Mouse (Mus musculus) limb, embryonic 10.5 days (tissue): ENCODE measurements around the gene Emid1. TPM values are rescaled to one million over a fixed set of nuclear protein-coding genes. Genes with fewer than 3 reads are reported as not detected.

Experiments
- DNase-seq: peaks from one replicate; pipeline ENCODE4 v3.0.0-alpha.2; 2017; ENCODE audit warnings: low spot score
- H3K27ac ChIP-seq: fragments of 300-500 bp; sonication (generic); 2 replicates; pipeline ENCODE4 v1.5.1; 2016; ENCODE audit warnings: mild to moderate bottlenecking
- H3K27me3 ChIP-seq: fragments of 300-500 bp; sonication (generic); 2 replicates; pipeline ENCODE4 v1.6.1; 2016; ENCODE audit warnings: low read depth, mild to moderate bottlenecking; ENCODE audit not compliant: poor library complexity, severe bottlenecking
- H3K36me3 ChIP-seq: fragments of 300-500 bp; sonication (generic); 2 replicates; pipeline ENCODE4 v1.6.1; 2016; ENCODE audit warnings: mild to moderate bottlenecking, moderate library complexity
- H3K4me1 ChIP-seq: fragments of 300-500 bp; sonication (generic); 2 replicates; pipeline ENCODE4 v1.6.1; 2016
- H3K4me3 ChIP-seq: fragments of 300-500 bp; sonication (generic); 2 replicates; pipeline ENCODE4 v1.5.1; 2016; ENCODE audit warnings: mild to moderate bottlenecking, moderate library complexity
- H3K9me3 ChIP-seq: fragments of 300-500 bp; sonication (generic); replicated peaks from 2 replicates; pipeline ENCODE4 v1.6.1; 2016; ENCODE audit warnings: mild to moderate bottlenecking
- whole genome bisulfite sequencing: fragments of 180-500 bp; shearing (Covaris S2); methylation state at CpG from one replicate; pipeline ENCODE4 v1.1.7; 2016; 5-methylcytosine and 5-hydroxymethylcytosine counted together
- polyA plus RNA-seq: library from polyadenylated mRNA; unstranded; fragments of >200 nt; fragmentation: Nextera tagmentation; extraction: Ambion mirVana; gene quantifications from 2 replicates; pipeline ENCODE4 v1.2.1, GENCODE M21; 2016

Emid1 gene
- polyA plus RNA-seq, 1 experiment from 2014 or later: 12.3 TPM

DNA sequence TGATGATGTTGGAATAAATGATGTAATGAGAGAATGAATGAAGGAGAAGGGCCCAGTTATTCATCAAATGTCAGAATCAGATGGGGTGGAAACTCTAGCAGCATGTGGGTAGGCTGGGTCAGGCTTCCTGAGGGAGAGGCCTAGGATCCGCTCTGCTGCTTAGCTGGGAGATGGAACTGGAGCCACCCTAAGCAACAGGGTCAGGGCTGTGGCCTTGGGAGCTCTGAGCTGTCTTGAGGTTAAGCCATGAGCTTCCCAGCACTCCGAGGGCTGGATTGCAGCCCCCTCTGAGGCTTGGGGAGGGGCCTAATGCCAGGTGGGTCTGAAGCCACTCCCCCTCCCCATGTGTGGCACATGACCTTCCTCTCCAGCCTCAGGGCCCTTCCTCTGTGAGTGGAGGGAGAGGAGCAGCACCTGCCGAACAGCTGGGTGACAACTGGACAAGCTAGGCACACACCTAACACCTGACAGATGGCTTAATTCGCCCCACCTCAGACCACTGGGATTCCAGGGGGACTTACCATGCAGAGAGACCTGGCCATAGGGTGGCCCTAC is 21.9 kb downstream of the Emid1 start:
- Histone ChIP-seq H3K27me3 (no peaks in the 10 kb centered on the region), H3K27ac (no peak overlapping the region)
- WGBS: 65% methylated on average over 4 of the region's 4 CpGs

DNA sequence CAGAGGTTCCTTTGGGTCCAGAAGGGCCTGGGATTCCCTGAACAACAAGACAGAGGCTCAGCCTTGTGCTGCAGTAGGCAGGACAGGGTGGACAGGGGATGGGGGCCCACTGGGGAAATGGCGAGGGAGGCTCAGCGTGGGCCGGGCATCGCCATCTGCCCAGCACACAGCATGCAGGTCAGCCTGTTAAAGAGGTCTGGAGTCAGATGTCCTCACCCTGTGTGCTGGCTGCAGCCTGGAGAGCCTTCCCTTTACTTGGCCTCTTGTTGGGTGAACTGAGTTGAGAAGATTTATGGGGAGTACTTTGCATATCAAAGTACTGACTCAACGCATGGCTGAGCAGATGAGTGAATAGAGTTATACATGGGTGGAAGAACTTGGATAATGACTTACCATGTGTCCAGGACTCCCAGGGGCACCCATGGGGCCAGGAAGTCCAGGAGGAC is 23.0 kb downstream of the Emid1 start:
- no peak overlapping the region for H3K4me3 ChIP-seq
- WGBS: 26% methylated on average over 5 of the region's 5 CpGs
- no peaks in the 10 kb centered on the region for H3K9me3 ChIP-seq
- H3K27ac ChIP-seq: 0 out of 2 replicates have a peak overlapping the region, but pooled peaks have one; percentile 26
- no peaks in the 10 kb centered on the region for H3K27me3 ChIP-seq
- peaks cover 19% of the 10 kb centered on the region for H3K4me1 ChIP-seq
- DNase-seq: no peak
- no peaks in the 10 kb centered on the region for H3K36me3 ChIP-seq

More for the DNA sequence above, 21.9 kb downstream of the Emid1 start:
- Histone ChIP-seq H3K4me1 (peaks cover 20% of the 10 kb centered on the region), H3K36me3 (no peaks in the 10 kb centered on the region), H3K4me3 (no peak overlapping the region), H3K9me3 (no peaks in the 10 kb centered on the region)
- DNase-seq: no peak

- Histone ChIP-seq H3K27ac (no peak overlapping the region), H3K36me3 (no peaks in the 10 kb centered on the region), H3K9me3 (no peaks in the 10 kb centered on the region), H3K27me3 (no peaks in the 10 kb centered on the region), H3K4me3 (no peak overlapping the region), H3K4me1 (peaks cover 19% of the 10 kb centered on the region)
- WGBS: 89% methylated on average over 4 of the region's 4 CpGs
- no peak for DNase-seq
Measured at GRCm38 (mm10) chr11:5125713-5126112, 26.3 kb downstream of the Emid1 start.

GRCm38 (mm10) chr11:5114931-5115581 is 37.0 kb downstream of the Emid1 start:
- Histone ChIP-seq H3K27ac (peak overlapping the region; percentile 54; the same call in 1 of the 2 replicates), H3K4me3 (no peak overlapping the region), H3K36me3 (no peaks in the 10 kb centered on the region), H3K4me1 (peaks cover 4% of the 10 kb centered on the region), H3K27me3 (no peaks in the 10 kb centered on the region), H3K9me3 (no peaks in the 10 kb centered on the region)
- 31% methylated on average over 13 of the region's 13 CpGs for WGBS
- peak; percentile 93 for DNase-seq

- Histone ChIP-seq H3K4me1 (peaks cover 4% of the 10 kb centered on the region), H3K4me3 (no peak overlapping the region), H3K36me3 (no peaks in the 10 kb centered on the region), H3K27ac (no peak overlapping the region), H3K9me3 (no peaks in the 10 kb centered on the region), H3K27me3 (no peaks in the 10 kb centered on the region)
- no peak for DNase-seq
- WGBS: 84% methylated on average over 7 of the region's 7 CpGs
Measured at GRCm38 (mm10) chr11:5113645-5114044, 38.4 kb downstream of the Emid1 start.

DNA sequence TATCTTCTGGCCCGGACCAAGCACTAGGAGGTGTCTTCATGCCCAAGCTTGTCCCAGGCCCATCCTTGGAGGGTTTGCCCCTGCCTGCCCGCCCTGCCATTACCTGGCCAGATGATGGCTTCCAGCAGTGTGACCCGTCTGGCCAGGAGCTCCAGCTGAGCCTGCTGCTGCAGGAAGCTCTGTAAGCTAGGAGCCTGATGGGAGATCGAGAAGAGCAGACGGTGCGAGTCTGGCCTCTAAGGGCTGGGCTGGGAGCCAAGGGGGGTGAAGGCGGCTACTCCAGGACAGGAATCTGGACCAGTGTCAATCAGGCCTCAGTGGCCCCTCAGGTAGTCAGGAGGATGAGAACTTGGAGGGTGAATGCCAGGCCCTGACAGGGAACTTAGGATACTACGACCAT is 42.6 kb downstream of the Emid1 start:
- DNase-seq: no peak
- Histone ChIP-seq H3K4me3 (no peak overlapping the region), H3K9me3 (no peaks in the 10 kb centered on the region), H3K27me3 (no peaks in the 10 kb centered on the region), H3K36me3 (peaks cover 11% of the 10 kb centered on the region), H3K27ac (no peak overlapping the region), H3K4me1 (no peaks in the 10 kb centered on the region)
- 67% methylated on average over 8 of the region's 8 CpGs for WGBS

DNA sequence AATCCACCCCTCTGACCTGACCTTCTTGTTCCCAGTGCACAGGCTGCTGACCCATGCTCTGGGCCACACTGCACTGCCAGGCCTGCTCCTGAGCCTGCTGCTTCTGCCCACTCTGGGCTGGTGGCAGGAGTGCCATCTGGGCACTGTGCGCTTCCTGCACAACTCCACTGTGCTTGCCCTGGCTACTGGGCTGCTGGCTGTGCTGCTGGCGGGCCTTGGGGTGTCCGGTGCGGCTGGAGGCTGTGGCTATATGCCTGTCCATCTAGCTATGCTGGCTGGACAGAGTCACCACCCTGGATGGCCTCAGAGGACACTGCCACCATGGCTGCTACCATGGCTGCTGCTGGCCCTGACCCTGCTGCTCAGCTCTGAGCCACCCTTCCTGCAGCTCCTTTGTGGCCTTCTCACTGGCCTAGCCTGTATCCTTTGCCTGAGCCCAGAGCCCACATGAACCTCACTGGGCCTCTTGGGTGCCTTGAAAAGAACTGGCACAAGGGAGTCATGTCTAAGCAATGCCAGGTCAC is 48.0 kb downstream of the Emid1 start:
- DNase-seq: no peak
- Histone ChIP-seq H3K27ac (no peak overlapping the region), H3K9me3 (no peaks in the 10 kb centered on the region), H3K36me3 (peaks cover 30% of the 10 kb centered on the region), H3K27me3 (no peaks in the 10 kb centered on the region), H3K4me3 (no peak overlapping the region), H3K4me1 (peaks cover 25% of the 10 kb centered on the region)
- WGBS: 96% methylated on average over 4 of the region's 4 CpGs

GRCm38 (mm10) chr11:5102384-5102783 is 49.7 kb downstream of the Emid1 start:
- peaks cover 30% of the 10 kb centered on the region for H3K36me3 ChIP-seq
- no peak overlapping the region for H3K4me3 ChIP-seq
- H3K4me1 ChIP-seq: peaks cover 29% of the 10 kb centered on the region
- no peaks in the 10 kb centered on the region for H3K9me3 ChIP-seq
- 94% methylated on average over 7 of the region's 7 CpGs for WGBS
- no peak for DNase-seq
- no peak overlapping the region for H3K27ac ChIP-seq
- no peaks in the 10 kb centered on the region for H3K27me3 ChIP-seq

DNA sequence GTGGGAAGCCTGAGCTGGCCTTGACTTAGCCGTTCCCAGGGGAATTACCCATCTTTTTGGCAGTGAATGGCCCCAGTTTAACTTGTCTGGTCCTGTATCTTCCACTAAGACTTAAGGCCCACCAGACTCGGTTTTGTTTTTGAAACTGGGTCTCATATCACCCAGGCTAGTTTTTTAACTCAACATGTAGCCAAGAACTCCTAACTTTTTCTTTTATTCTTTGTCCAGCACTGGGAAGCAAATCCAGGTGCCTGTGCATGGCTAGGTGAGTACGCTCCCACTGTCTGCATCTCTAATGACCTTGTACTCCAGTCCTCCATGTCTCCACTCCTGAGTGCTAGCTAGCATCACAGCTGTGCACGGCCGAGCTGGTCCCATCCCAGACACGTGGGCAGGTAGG is 50.4 kb downstream of the Emid1 start:
- peak overlapping the region; percentile 14; the same call in 1 of the 2 replicates for H3K4me3 ChIP-seq
- peaks cover 31% of the 10 kb centered on the region for H3K36me3 ChIP-seq
- H3K27ac ChIP-seq: no peak overlapping the region
- H3K9me3 ChIP-seq: no peaks in the 10 kb centered on the region
- H3K27me3 ChIP-seq: no peaks in the 10 kb centered on the region
- 83% methylated on average over 6 of the region's 6 CpGs for WGBS
- no peak for DNase-seq
- peaks cover 37% of the 10 kb centered on the region for H3K4me1 ChIP-seq

DNA sequence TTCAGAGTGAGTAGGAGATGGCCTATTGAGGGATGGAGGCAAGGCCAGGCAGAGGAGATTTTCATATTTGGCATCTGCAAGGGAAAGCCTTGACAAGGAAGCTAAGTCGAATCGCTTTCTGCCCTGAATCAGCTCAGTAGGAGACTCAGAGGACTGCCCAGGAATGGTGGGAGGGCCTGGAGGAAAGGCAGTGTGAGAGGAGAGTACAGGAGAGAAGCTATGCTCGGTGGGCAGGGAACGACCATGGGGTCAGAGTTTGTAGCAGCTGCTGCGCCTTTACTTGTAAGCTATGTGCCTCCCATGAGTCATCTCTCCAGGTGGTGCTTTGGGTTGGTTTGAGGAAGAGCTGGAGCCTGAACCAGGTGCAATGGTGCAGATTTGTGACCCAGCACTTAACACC is 51.3 kb downstream of the Emid1 start:
- Histone ChIP-seq H3K9me3 (no peaks in the 10 kb centered on the region), H3K27me3 (no peaks in the 10 kb centered on the region), H3K36me3 (peaks cover 39% of the 10 kb centered on the region), H3K27ac (peak overlapping the region; percentile 99), H3K4me3 (peak overlapping the region; percentile 90), H3K4me1 (peaks cover 40% of the 10 kb centered on the region)
- 44% methylated on average over 5 of the region's 5 CpGs for WGBS
- no peak for DNase-seq

DNA sequence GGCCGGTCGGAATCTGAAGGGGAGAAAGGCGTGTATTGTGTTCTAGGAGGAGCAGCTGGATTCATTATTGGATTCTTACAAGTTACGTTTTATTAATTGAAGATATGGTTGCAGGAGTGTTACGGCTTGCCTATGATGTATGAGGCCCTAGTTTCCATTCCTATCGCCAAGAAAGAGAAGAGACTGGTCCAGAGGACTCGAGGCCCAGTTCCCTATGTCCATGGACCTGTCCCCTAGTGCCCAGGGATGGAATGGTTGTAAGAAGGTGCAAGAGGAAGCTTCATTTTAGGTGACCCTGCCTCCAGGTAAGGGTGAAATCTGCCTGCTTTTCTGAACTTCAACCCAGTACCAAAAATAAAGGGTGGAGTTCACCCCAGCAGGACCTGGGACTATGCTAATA is 51.8 kb downstream of the Emid1 start:
- no peaks in the 10 kb centered on the region for H3K27me3 ChIP-seq
- peak overlapping the region; percentile 99 for H3K27ac ChIP-seq
- H3K9me3 ChIP-seq: no peaks in the 10 kb centered on the region
- H3K36me3 ChIP-seq: peaks cover 39% of the 10 kb centered on the region
- 1% methylated on average over 7 of the region's 7 CpGs for WGBS
- peaks cover 40% of the 10 kb centered on the region for H3K4me1 ChIP-seq
- H3K4me3 ChIP-seq: peak overlapping the region; percentile 90
- DNase-seq: no peak

GRCm38 (mm10) chr11:5099576-5100183 is 52.4 kb downstream of the Emid1 start:
- peak overlapping the region; percentile 99 for H3K27ac ChIP-seq
- WGBS: under 1% methylated on average over 31 of the region's 31 CpGs

More at GRCm38 (mm10) chr11:5099576-5100183, 52.4 kb downstream of the Emid1 start:
- H3K9me3 ChIP-seq: no peaks in the 10 kb centered on the region
- peaks cover 40% of the 10 kb centered on the region for H3K36me3 ChIP-seq
- peaks cover 40% of the 10 kb centered on the region for H3K4me1 ChIP-seq
- peak; percentile 88 for DNase-seq
- H3K4me3 ChIP-seq: peak overlapping the region; percentile 90
- H3K27me3 ChIP-seq: no peaks in the 10 kb centered on the region
